ENCODE assay signal across 20 mouse cellular contexts in genomic region chr5:101858891-101859436, GRCm38 (mm10).
A peak's percentile ranks its signal among the peaks of the same experiment; 100 is the strongest.
DNase-seq lines count a peak whose midpoint lies in the region; ATAC-seq and TF ChIP-seq lines count a peak whose summit lies in the region.
"Had no signal": no experiment of that assay in that cellular context is flagged by ENCODE, and none has a peak within 500 bp of the region (broad histone marks: within the 10 kb centered on the region; RNA-seq: fewer than 3 reads in every experiment).

No protein-coding gene starts in this region.

- peaks cover 34% of the 10 kb centered on the region for H3K36me3 ChIP-seq in liver, adult 2 months (ENCODE audit: control insufficient read depth, insufficient read depth, low read length)
- peaks cover 71% of the 10 kb centered on the region for H3K36me3 ChIP-seq in kidney, embryonic 16.5 days (ENCODE audit: insufficient read depth, low read length)

- no peaks in the 10 kb centered on the region for H3K27me3 ChIP-seq in liver, adult 2 months (ENCODE audit: control insufficient read depth, insufficient read depth, low read length)
- no peaks in the 10 kb centered on the region for H3K27me3 ChIP-seq in kidney, embryonic 16.5 days (ENCODE audit: insufficient read depth, low read length)
- H3K27me3 ChIP-seq: embryonic facial prominence, embryonic 13.5 days; heart, embryonic 15.5 days; hindbrain, embryonic 15.5 days had no signal

- no peaks in the 10 kb centered on the region for H3K79me2 ChIP-seq in liver, adult 2 months (ENCODE audit: control insufficient read depth, insufficient read depth, low read length)

- no peaks in the 10 kb centered on the region for H3K9me3 ChIP-seq in kidney, embryonic 16.5 days (ENCODE audit: low read length)
- H3K9me3 ChIP-seq: embryonic facial prominence, embryonic 13.5 days; heart, embryonic 15.5 days; hindbrain, embryonic 10.5 days; hindbrain, embryonic 15.5 days had no signal

- 71% methylated on average over 10 of the region's 10 CpGs for WGBS in liver, adult 2 months
- 60% methylated on average over 10 of the region's 10 CpGs for WGBS in kidney, embryonic 16.5 days

- no peak overlapping the region for H3K27ac ChIP-seq in liver, adult 2 months (replicated peaks; ENCODE audit: insufficient read depth, low read depth, low read length)
- H3K27ac ChIP-seq in kidney, embryonic 16.5 days (ENCODE audit: low read length), result peak overlapping the region; percentile 88
- H3K27ac ChIP-seq: embryonic facial prominence, embryonic 13.5 days; heart, adult 2 months; heart, embryonic 15.5 days; hindbrain, embryonic 10.5 days; hindbrain, embryonic 15.5 days had no signal

- DNase-seq in heart, adult 11 months, result peak; percentile 83
- DNase-seq in heart, postnatal 4 days, result no peak
- peak; percentile 88 for DNase-seq in liver, adult 2 months (ENCODE audit: extremely low read depth, low read depth, low spot score)
- DNase-seq in liver, result no peak
- no peak for DNase-seq in urinary bladder, postnatal 36 days (ENCODE audit: low spot score in 2 of 2)
- no peak for DNase-seq in frontal cortex, postnatal 14 days (ENCODE audit: low spot score in 2 of 2)
- no peak for DNase-seq in layer of hippocampus, adult 9-11 months
- DNase-seq: adrenal gland, postnatal 10 days; cerebellum, adult 11-12 months; cerebellum, adult 9-11 months; cerebellum, postnatal 36 days; heart, adult 2 months; heart, postnatal 14 days had no signal

- H3K4me2 ChIP-seq in kidney, embryonic 16.5 days (replicated peaks; ENCODE audit: low read depth, low read length), result no peak overlapping the region
- H3K4me2 ChIP-seq: embryonic facial prominence, embryonic 13.5 days; heart, embryonic 11.5 days; heart, embryonic 15.5 days; hindbrain, embryonic 15.5 days had no signal

- peak; percentile 77 for ATAC-seq in kidney, embryonic 16.5 days (ENCODE audit: low FRiP score, low TSS enrichment)
- ATAC-seq: forebrain, embryonic 14.5 days had no signal

- no peak for TF ChIP-seq POLR2A in liver, adult 2 months (IDR thresholded peaks at IDR 0.05; ENCODE audit: extremely low read depth, insufficient read depth, low read length)

- H3K4me1 ChIP-seq in liver, adult 2 months (ENCODE audit: control insufficient read depth, insufficient read depth, low read length), result peaks cover 3% of the 10 kb centered on the region; the same call in 1 of the 2 replicates
- peaks cover 20% of the 10 kb centered on the region for H3K4me1 ChIP-seq in kidney, embryonic 16.5 days (ENCODE audit: insufficient read depth, low read length)
- H3K4me1 ChIP-seq: embryonic facial prominence, embryonic 13.5 days; heart, embryonic 15.5 days; hindbrain, embryonic 10.5 days; hindbrain, embryonic 15.5 days had no signal

- TF ChIP-seq CTCF in liver, adult 2 months (IDR thresholded peaks at IDR 0.05; ENCODE audit: low read depth, low read length), result no peak

- H3K4me3 ChIP-seq in liver, adult 2 months (ENCODE audit: insufficient read depth, low read depth, low read length), result no peak overlapping the region
- H3K4me3 ChIP-seq in kidney, embryonic 16.5 days (ENCODE audit: low read length), result no peak overlapping the region
- H3K4me3 ChIP-seq: embryonic facial prominence, embryonic 13.5 days; heart, adult 2 months; heart, embryonic 15.5 days; hindbrain, embryonic 10.5 days; hindbrain, embryonic 15.5 days had no signal

- H3K9ac ChIP-seq in liver, adult 2 months (ENCODE audit: low read depth, low read length), result no peak overlapping the region
- H3K9ac ChIP-seq in kidney, embryonic 16.5 days (replicated peaks; ENCODE audit: low read length), result 0 out of 2 replicates have a peak overlapping the region, but pooled peaks have one; percentile 31
- H3K9ac ChIP-seq: embryonic facial prominence, embryonic 13.5 days; heart, embryonic 15.5 days; hindbrain, embryonic 15.5 days had no signal

Comparison
In these comparisons a context has a peak if more than half of its experiments do, and no peak if none do; other contexts are left out.
1. DNase-seq: peak in heart, adult 11 months (single experiment) and liver, adult 2 months (single experiment); none in heart, postnatal 4 days (single experiment), liver (single experiment), urinary bladder, postnatal 36 days (0 of 2), frontal cortex, postnatal 14 days (0 of 2) and layer of hippocampus, adult 9-11 months (single experiment).